Mouse (Mus musculus) spleen, adult 2 months (tissue): ENCODE measurements around the gene Crip1.

ENCODE experiments used
- CTCF ChIP-seq: fragments of 200-500 bp; IDR thresholded peaks from 2 replicates; pipeline ENCODE4 v1.5.1; 2011; ENCODE audit warnings: mild to moderate bottlenecking, inconsistent platforms; ENCODE audit not compliant: insufficient read depth, insufficient read length, insufficient replicate concordance; ENCODE audit errors: extremely low read depth
- POLR2A ChIP-seq: fragments of 200-500 bp; IDR thresholded peaks from 2 replicates; pipeline ENCODE4 v1.6.1; 2011; ENCODE audit warnings: low read depth, low read length, inconsistent platforms

DNA sequence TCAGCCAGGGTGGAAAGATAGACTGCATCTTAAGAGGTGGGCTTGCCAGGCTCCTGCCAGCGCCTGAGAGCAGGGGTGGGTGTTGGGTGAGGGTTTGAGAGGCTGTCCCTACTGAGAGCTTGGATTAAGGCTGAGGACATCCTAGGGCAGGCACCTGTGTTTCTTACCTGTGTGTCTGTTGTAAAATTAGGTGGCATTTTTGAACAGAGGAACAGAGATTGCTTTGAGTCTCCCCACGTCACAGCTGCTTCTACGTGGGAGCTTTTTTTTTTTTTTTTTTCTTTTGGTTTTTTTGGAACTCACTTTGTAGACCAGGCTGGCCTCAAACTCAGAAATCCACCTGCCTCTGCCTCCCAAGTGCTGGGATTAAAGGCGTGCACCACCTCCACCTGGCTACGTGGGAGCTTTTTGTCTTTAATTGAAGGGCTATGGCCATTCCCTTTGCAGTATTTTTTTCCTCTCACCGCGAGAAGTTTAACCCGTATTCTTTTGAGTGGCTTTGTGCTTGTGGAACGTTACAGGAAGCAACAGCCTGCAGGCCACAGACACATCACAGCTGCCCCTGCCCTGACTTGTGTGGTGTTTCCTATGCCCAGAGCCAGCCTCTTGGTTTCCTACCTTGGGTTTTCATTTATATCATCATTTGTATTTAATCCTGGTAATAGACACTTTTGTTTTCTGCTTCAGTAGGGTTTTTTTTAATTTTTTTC is 44.7 kb upstream of the Crip1 start:
- TF ChIP-seq CTCF: no peak
- TF ChIP-seq POLR2A: no peak
